Mouse (Mus musculus) mouse trophoblast stem cell (cell line): ENCODE measurements around the gene Eps15l1.

Source experiments
- in situ Hi-C, 2 experiments: fragments of 300-500 bp; cut with MseI, MboI; formaldehyde crosslinking; loops; 2 replicates in 1 of 2; 3 replicates in 1 of 2; pipeline ENCODE4 v1.15.1; 2025

Eps15l1 gene

GRCm38 (mm10) chr8:72421362-72422335 lies at the start of gene Eps15l1:
Eps15l1 (minus strand) TSS chr8:72421460.
- in situ Hi-C loops, result no loop called here

GRCm38 (mm10) chr8:72470684-72471083 lies 49.4 kb upstream of the Eps15l1 start:
- in situ Hi-C loops, result no loop called here

GRCm38 (mm10) chr8:72469984-72470383 lies 48.7 kb upstream of the Eps15l1 start:
- in situ Hi-C loops, result no loop called here

- in situ Hi-C loops, result no loop called here
These were observed 48.0 kb upstream of the Eps15l1 start for GRCm38 (mm10) chr8:72469243-72469642.

GRCm38 (mm10) chr8:72464211-72464610 lies 43.0 kb upstream of the Eps15l1 start:
- in situ Hi-C loops, result no loop called here

- in situ Hi-C loops, result no loop called here
These were observed 38.7 kb upstream of the Eps15l1 start for GRCm38 (mm10) chr8:72459881-72460533.

- in situ Hi-C loops, result no loop called here
These were observed 37.2 kb upstream of the Eps15l1 start for GRCm38 (mm10) chr8:72458457-72458856.

- in situ Hi-C loops, result no loop called here
These were observed 36.5 kb upstream of the Eps15l1 start for GRCm38 (mm10) chr8:72457806-72458205.

- in situ Hi-C loops, result no loop called here
These were observed 34.1 kb upstream of the Eps15l1 start for GRCm38 (mm10) chr8:72455317-72455716.

- in situ Hi-C loops, result no loop called here
These were observed 32.6 kb upstream of the Eps15l1 start for GRCm38 (mm10) chr8:72453904-72454303.

GRCm38 (mm10) chr8:72451516-72451915 lies 30.3 kb upstream of the Eps15l1 start:
- in situ Hi-C loops, result no loop called here

- in situ Hi-C loops, result no loop called here
These were observed 23.8 kb upstream of the Eps15l1 start for GRCm38 (mm10) chr8:72445071-72445470.

- in situ Hi-C loops, result no loop called here
These were observed 22.7 kb upstream of the Eps15l1 start for GRCm38 (mm10) chr8:72443994-72444350.

- in situ Hi-C loops, result no loop called here
These were observed 22.2 kb upstream of the Eps15l1 start, which contains the start of the genes Calr3 and 1700030K09Rik for GRCm38 (mm10) chr8:72443338-72443993. Calr3 (minus strand) TSS chr8:72443870. 1700030K09Rik (plus strand) TSS chr8:72443880.

GRCm38 (mm10) chr8:72438248-72439015 lies 17.2 kb upstream of the Eps15l1 start:
- in situ Hi-C loops, result no loop called here

- in situ Hi-C loops, result no loop called here
These were observed 13.7 kb upstream of the Eps15l1 start for GRCm38 (mm10) chr8:72434952-72435351.

GRCm38 (mm10) chr8:72429676-72430075 lies 8.4 kb upstream of the Eps15l1 start:
- in situ Hi-C loops, result no loop called here

- in situ Hi-C loops, result no loop called here
These were observed 1.7 kb upstream of the Eps15l1 start for GRCm38 (mm10) chr8:72422926-72423325.

- in situ Hi-C loops, result no loop called here
These were observed 494 bp downstream of the Eps15l1 start for GRCm38 (mm10) chr8:72420571-72421361.

- in situ Hi-C loops, result no loop called here
These were observed 3.2 kb downstream of the Eps15l1 start for GRCm38 (mm10) chr8:72418073-72418472.

- in situ Hi-C loops, result no loop called here
These were observed 6.0 kb downstream of the Eps15l1 start for GRCm38 (mm10) chr8:72415252-72415651.
